Mouse (Mus musculus): ENCODE results near the gene Adora1.
"Not testable (repeated sequence)": the region's sequence is repeated elsewhere in the genome, so short reads cannot be mapped to it uniquely, and the experiment has no call there.

Gene Adora1

GRCm38 (mm10) chr1:134235391-134235921, at the start of gene Adora1:
Gene Adora1 (minus strand): TSS chr1:134235431.
- DNase-seq: no peak

- no peak for DNase-seq
These were observed 47.9 kb upstream of the Adora1 start for GRCm38 (mm10) chr1:134283108-134283507.

- no peak for DNase-seq
These were observed 47.1 kb upstream of the Adora1 start for GRCm38 (mm10) chr1:134282342-134282741.

- DNase-seq: no peak
These were observed 46.3 kb upstream of the Adora1 start for GRCm38 (mm10) chr1:134281563-134281962.

- DNase-seq: no peak
These were observed 44.9 kb upstream of the Adora1 start for GRCm38 (mm10) chr1:134280174-134280573.

- no peak for DNase-seq
These were observed 41.6 kb upstream of the Adora1 start for GRCm38 (mm10) chr1:134276823-134277222.

GRCm38 (mm10) chr1:134275616-134276464, 40.6 kb upstream of the Adora1 start:
- peak; percentile 47 to 81 for DNase-seq

GRCm38 (mm10) chr1:134274483-134274920, 39.3 kb upstream of the Adora1 start:
- DNase-seq: peak in 1 of 2 experiments; percentile 12

GRCm38 (mm10) chr1:134273493-134274395, 38.5 kb upstream of the Adora1 start:
- DNase-seq: no peak

GRCm38 (mm10) chr1:134272754-134273250, 37.6 kb upstream of the Adora1 start:
- no peak for DNase-seq

- DNase-seq: no peak
These were observed 34.8 kb upstream of the Adora1 start for GRCm38 (mm10) chr1:134270026-134270425.

GRCm38 (mm10) chr1:134265797-134266196, 30.6 kb upstream of the Adora1 start:
- no peak for DNase-seq

GRCm38 (mm10) chr1:134264341-134264740, 29.1 kb upstream of the Adora1 start:
- no peak for DNase-seq

- DNase-seq: not testable (repeated sequence)
These were observed 14.4 kb upstream of the Adora1 start for GRCm38 (mm10) chr1:134249681-134250080.

GRCm38 (mm10) chr1:134246590-134246989, 11.4 kb upstream of the Adora1 start:
- no peak for DNase-seq

- no peak for DNase-seq
These were observed 9.9 kb upstream of the Adora1 start for GRCm38 (mm10) chr1:134245004-134245717.

GRCm38 (mm10) chr1:134243948-134244914, 9.0 kb upstream of the Adora1 start:
- peak; percentile 92 to 94 for DNase-seq

- peak in 1 of 2 experiments; percentile 56 for DNase-seq
These were observed 8.3 kb upstream of the Adora1 start for GRCm38 (mm10) chr1:134243505-134243904.

GRCm38 (mm10) chr1:134242286-134242685, 7.1 kb upstream of the Adora1 start:
- no peak for DNase-seq

GRCm38 (mm10) chr1:134241298-134241697, 6.1 kb upstream of the Adora1 start:
- no peak for DNase-seq

GRCm38 (mm10) chr1:134240701-134241100, 5.5 kb upstream of the Adora1 start:
- DNase-seq: no peak
